Comparison of ENCODE assay signal across 8 mouse cellular contexts in the genomic region with DNA sequence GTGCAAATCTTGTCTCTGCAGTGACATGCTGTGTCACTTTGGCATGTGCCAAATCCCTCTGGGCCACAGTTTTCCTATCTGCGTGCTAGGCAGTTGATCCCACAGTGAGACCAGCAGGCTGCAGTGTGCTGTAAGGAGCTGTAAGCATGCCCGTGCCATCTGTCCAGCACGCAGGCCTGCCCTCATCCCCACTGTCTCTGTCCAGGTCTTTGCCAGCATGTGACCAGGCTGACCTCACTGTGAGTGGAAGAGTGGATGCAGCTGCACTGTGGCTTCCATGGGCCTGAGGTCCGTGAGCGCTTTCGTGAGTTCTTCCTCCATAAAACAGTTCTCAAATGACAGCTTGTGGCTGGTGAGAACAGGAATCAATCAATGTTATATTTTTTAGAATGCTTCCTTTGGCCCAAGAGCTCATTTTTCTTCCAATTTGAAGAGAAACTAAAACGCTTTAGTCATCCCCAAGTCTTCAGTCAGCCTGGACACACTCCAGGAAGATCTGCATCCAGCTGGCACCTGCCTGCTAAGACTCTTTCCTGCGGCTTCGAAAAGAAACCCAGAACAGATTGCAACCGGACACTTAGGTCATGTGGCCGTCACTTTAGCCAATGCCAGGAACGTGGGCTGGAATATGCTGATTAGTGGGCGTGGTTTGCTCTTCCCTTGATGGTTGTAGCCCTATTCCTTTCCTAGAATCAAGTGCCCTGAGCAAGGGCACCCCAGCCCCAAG. TPM values are rescaled to one million over a fixed set of nuclear protein-coding genes. Genes with fewer than 3 reads are reported as not detected.
DNase-seq lines count a peak whose midpoint lies in the region; ATAC-seq and TF ChIP-seq lines count a peak whose summit lies in the region.

No protein-coding gene starts in this region.

- TF ChIP-seq CTCF in layer of hippocampus, adult 2 months (conservative IDR thresholded peaks at IDR 0.05), result no peak

- H3K27ac ChIP-seq in layer of hippocampus, adult 2 months, result peak overlapping the region; percentile 86

- peak; percentile 76 to 84 for ATAC-seq in hematopoietic stem cell, adult 5-6 weeks (replicated peaks in 1 of 2; ENCODE audit: insufficient read depth in 1 of 2, low FRiP score in 2 of 2, low TSS enrichment in 1 of 2, low read depth in 1 of 2, poor library complexity in 2 of 2, severe bottlenecking in 2 of 2)

- DNase-seq in WW6 (ENCODE audit: low read depth, low spot score), result peak; percentile 54
- peak; percentile 94 to 95 for DNase-seq in cerebellum, postnatal 10 days
- peak; percentile 56 to 64 for DNase-seq in frontal cortex, postnatal 10 days (ENCODE audit: low spot score in 2 of 2)
- DNase-seq in layer of hippocampus, adult 2 months (ENCODE audit: low spot score in 2 of 2), result peak; percentile 61 to 81
- DNase-seq in lung, adult 18-20 months, result peak; percentile 73
- DNase-seq in ovary, postnatal 36 days (ENCODE audit: low spot score), result peak; percentile 61
- no peak for DNase-seq in thymus, postnatal 0 days (ENCODE audit: low spot score)

- H3K4me3 ChIP-seq in layer of hippocampus, adult 2 months, result peak overlapping the region; percentile 32

RNA-seq across cellular contexts. Expression of gene Sfswap, which starts 46.1 kb away (rescaled TPM):
- 72.3 and 75.2 TPM in 2 replicates for total RNA-seq in hematopoietic stem cell, adult 5-6 weeks (2017)
- 100 to 1,000 TPM; 129 to 147 TPM for total RNA-seq in layer of hippocampus, adult 2 months (2021)
- 31.3 and 45.3 TPM in 2 replicates for polyA plus RNA-seq in thymus, postnatal 0 days (2015; fragmentation: Nextera tagmentation; extraction: Ambion mirVana)
